Mouse (Mus musculus) hindbrain, embryonic 11.5 days (tissue): ENCODE results near the gene Sdr9c7. TPM values are rescaled to one million over a fixed set of nuclear protein-coding genes. Genes with fewer than 3 reads are reported as not detected.
"Not testable (repeated sequence)": the region's sequence is repeated elsewhere in the genome, so short reads cannot be mapped to it uniquely, and the experiment has no call there.

ENCODE experiments used
- ATAC-seq: fragments of 200-750 bp; cut with Nextera tagmentation; 2 replicates; pipeline ENCODE4 v1.8.0; 2017; ENCODE audit warnings: mild to moderate bottlenecking, moderate TSS enrichment, moderate library complexity; ENCODE audit not compliant: low FRiP score
- DNase-seq: peaks from one replicate; pipeline ENCODE4 v3.0.0-alpha.2; 2015; ENCODE audit warnings: low spot score
- H3K27ac ChIP-seq: fragments of 300-500 bp; sonication (generic); 2 replicates; pipeline ENCODE4 v1.5.1; 2014; ENCODE audit warnings: mild to moderate bottlenecking, low read depth, low read length
- H3K27me3 ChIP-seq: fragments of 300-500 bp; sonication (generic); 2 replicates; pipeline ENCODE4 v1.6.1; 2014; ENCODE audit warnings: mild to moderate bottlenecking, low read length, moderate library complexity, mixed read lengths; ENCODE audit not compliant: control insufficient read depth, insufficient read depth
- H3K36me3 ChIP-seq: fragments of 300-500 bp; sonication (generic); 2 replicates; pipeline ENCODE4 v1.6.1; 2014; ENCODE audit warnings: mild to moderate bottlenecking, low read length, moderate library complexity, mixed read lengths; ENCODE audit not compliant: control insufficient read depth, insufficient read depth
- H3K4me1 ChIP-seq: fragments of 300-500 bp; sonication (generic); replicated peaks from 2 replicates; pipeline ENCODE4 v1.6.1; 2014; ENCODE audit warnings: low read length, mixed read lengths; ENCODE audit not compliant: control insufficient read depth, insufficient read depth
- H3K4me2 ChIP-seq: fragments of 300-500 bp; sonication (generic); replicated peaks from 2 replicates; pipeline ENCODE4 v1.6.1; 2014; ENCODE audit warnings: mild to moderate bottlenecking, low read depth, low read length
- H3K4me3 ChIP-seq: fragments of 300-500 bp; sonication (generic); 2 replicates; pipeline ENCODE4 v1.5.1; 2014; ENCODE audit warnings: low read depth, low read length
- H3K9ac ChIP-seq: fragments of 300-500 bp; sonication (generic); 2 replicates; pipeline ENCODE4 v1.6.1; 2014; ENCODE audit warnings: low read depth, low read length
- H3K9me3 ChIP-seq: fragments of 300-500 bp; sonication (generic); 2 replicates; pipeline ENCODE4 v1.6.1; 2016; ENCODE audit warnings: low read length; ENCODE audit not compliant: control insufficient read depth
- WGBS: fragments of 180-500 bp; shearing (Covaris S2); extraction: QIAGEN DNeasy Blood & Tissue Kit; methylation state at CpG from one replicate; pipeline ENCODE4 v1.1.7; 2014; 5-methylcytosine and 5-hydroxymethylcytosine counted together
- polyA plus RNA-seq: library from polyadenylated mRNA; unstranded; fragments of >200 nt; fragmentation: Nextera tagmentation; extraction: Ambion mirVana; gene quantifications from 2 replicates; pipeline ENCODE4 v1.2.1, GENCODE M21; 2014

Gene Sdr9c7
- polyA plus RNA-seq, 1 experiment from 2014 or later: not detected

- H3K36me3 ChIP-seq: no peaks in the 10 kb centered on the region
- ATAC-seq: no peak
- H3K27me3 ChIP-seq: no peaks in the 10 kb centered on the region
- H3K9me3 ChIP-seq: no peaks in the 10 kb centered on the region
- H3K4me1 ChIP-seq: no peaks in the 10 kb centered on the region
- WGBS: 88% methylated on average over 4 of the region's 4 CpGs
- H3K9ac ChIP-seq: no peak overlapping the region
- H3K27ac ChIP-seq: no peak overlapping the region
- DNase-seq: no peak
- no peak overlapping the region for H3K4me3 ChIP-seq
- H3K4me2 ChIP-seq: no peak overlapping the region
These were observed 17.3 kb upstream of the Sdr9c7 start for GRCm38 (mm10) chr10:127881041-127881440.

- no peak for ATAC-seq
- no peak overlapping the region for H3K27ac ChIP-seq
- no peaks in the 10 kb centered on the region for H3K36me3 ChIP-seq
- no peak for DNase-seq
- 79% methylated on average over 1 of the region's 1 CpGs for WGBS
- no peaks in the 10 kb centered on the region for H3K9me3 ChIP-seq
- H3K27me3 ChIP-seq: no peaks in the 10 kb centered on the region
- no peak overlapping the region for H3K9ac ChIP-seq
- H3K4me3 ChIP-seq: no peak overlapping the region
- H3K4me1 ChIP-seq: no peaks in the 10 kb centered on the region
- H3K4me2 ChIP-seq: no peak overlapping the region
These were observed 11.8 kb upstream of the Sdr9c7 start for GRCm38 (mm10) chr10:127886551-127886950.

DNA sequence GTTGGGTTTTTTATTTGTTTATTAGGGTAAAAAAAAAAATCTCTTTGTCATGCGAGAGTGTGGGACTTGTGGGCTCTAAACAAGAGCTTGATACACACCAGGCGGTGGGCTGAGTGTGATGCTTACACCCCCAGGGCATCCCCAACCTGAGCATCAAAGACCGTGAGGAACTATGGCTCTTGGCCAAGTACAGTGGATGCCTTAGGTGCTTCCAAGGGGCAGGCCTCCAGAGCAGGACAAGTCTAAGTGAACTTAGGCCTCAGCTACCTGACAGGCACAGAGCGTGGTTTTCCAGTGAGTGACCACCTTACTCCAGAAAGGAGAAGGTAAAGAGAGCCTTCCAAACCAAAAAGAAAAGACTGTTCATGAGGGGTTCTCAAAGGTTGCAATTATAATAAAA is 11.3 kb upstream of the Sdr9c7 start:
- no peak for ATAC-seq
- 81% methylated on average over 4 of the region's 4 CpGs for WGBS
- Histone ChIP-seq H3K36me3 (no peaks in the 10 kb centered on the region), H3K27ac (no peak overlapping the region), H3K4me3 (no peak overlapping the region), H3K4me2 (no peak overlapping the region), H3K9me3 (no peaks in the 10 kb centered on the region), H3K4me1 (no peaks in the 10 kb centered on the region), H3K9ac (no peak overlapping the region), H3K27me3 (no peaks in the 10 kb centered on the region)
- no peak for DNase-seq

- no peak within 1 kb of the TSS for H3K4me2 ChIP-seq
- no peak within 1 kb of the TSS for H3K27ac ChIP-seq
- ATAC-seq (no peak), DNase-seq (no peak)
- H3K36me3 ChIP-seq: no peaks in the 10 kb centered on the region
- no peaks in the 10 kb centered on the region for H3K4me1 ChIP-seq
- no peaks in the 10 kb centered on the region for H3K27me3 ChIP-seq
- H3K4me3 ChIP-seq: no peak within 1 kb of the TSS
- H3K9ac ChIP-seq: no peak within 1 kb of the TSS
- no peaks in the 10 kb centered on the region for H3K9me3 ChIP-seq
These were observed 9.7 kb upstream of the Sdr9c7 start, which contains the start of gene Rdh7 for GRCm38 (mm10) chr10:127888605-127889004. TSS of gene Rdh7 (minus strand) at chr10:127888817.

- ATAC-seq (no peak), DNase-seq (no peak)
- no peak overlapping the region for H3K4me2 ChIP-seq
- no peak overlapping the region for H3K27ac ChIP-seq
- H3K4me1 ChIP-seq: no peaks in the 10 kb centered on the region
- H3K4me3 ChIP-seq: no peak overlapping the region
- H3K9ac ChIP-seq: no peak overlapping the region
- no peaks in the 10 kb centered on the region for H3K27me3 ChIP-seq
- no peaks in the 10 kb centered on the region for H3K36me3 ChIP-seq
- WGBS: 76% methylated on average over 1 of the region's 1 CpGs
- no peaks in the 10 kb centered on the region for H3K9me3 ChIP-seq
These were observed 6.8 kb upstream of the Sdr9c7 start for GRCm38 (mm10) chr10:127891481-127891880.

- DNase-seq: not testable (repeated sequence)
- 67% methylated on average over 5 of the region's 5 CpGs for WGBS
These were observed 4.9 kb upstream of the Sdr9c7 start for GRCm38 (mm10) chr10:127893163-127894022.

DNA sequence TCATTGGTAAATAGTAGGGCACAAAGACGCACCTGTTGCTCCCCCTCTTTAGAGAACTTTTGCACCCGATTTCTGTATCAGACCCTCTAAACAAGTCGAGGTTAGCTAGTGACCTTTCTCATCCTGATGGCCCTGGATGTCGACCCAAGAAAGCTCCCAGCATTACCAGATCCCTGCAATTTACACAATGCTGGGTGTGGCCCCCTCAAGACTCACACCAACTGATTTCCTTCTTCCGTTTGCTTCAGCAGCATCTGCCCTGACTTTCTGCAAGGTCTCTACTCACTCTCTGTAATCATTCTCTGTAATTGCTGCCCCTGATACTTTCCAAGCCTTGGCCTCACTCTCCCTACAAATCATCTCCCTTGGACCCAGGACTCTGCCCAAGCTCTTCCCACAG is 1.6 kb upstream of the Sdr9c7 start:
- H3K9ac ChIP-seq: no peak overlapping the region
- 69% methylated on average over 5 of the region's 5 CpGs for WGBS
- no peak for DNase-seq
- H3K4me1 ChIP-seq: no peaks in the 10 kb centered on the region
- H3K27ac ChIP-seq: no peak overlapping the region
- no peak for ATAC-seq
- no peaks in the 10 kb centered on the region for H3K36me3 ChIP-seq
- H3K4me2 ChIP-seq: no peak overlapping the region
- no peak overlapping the region for H3K4me3 ChIP-seq
- no peaks in the 10 kb centered on the region for H3K27me3 ChIP-seq
- no peaks in the 10 kb centered on the region for H3K9me3 ChIP-seq

More at GRCm38 (mm10) chr10:127893163-127894022, 4.9 kb upstream of the Sdr9c7 start:
- H3K4me3 ChIP-seq, H3K4me1 ChIP-seq, H3K36me3 ChIP-seq, H3K9ac ChIP-seq, H3K27me3 ChIP-seq, H3K4me2 ChIP-seq, H3K9me3 ChIP-seq, H3K27ac ChIP-seq, ATAC-seq: not testable (repeated sequence)

DNA sequence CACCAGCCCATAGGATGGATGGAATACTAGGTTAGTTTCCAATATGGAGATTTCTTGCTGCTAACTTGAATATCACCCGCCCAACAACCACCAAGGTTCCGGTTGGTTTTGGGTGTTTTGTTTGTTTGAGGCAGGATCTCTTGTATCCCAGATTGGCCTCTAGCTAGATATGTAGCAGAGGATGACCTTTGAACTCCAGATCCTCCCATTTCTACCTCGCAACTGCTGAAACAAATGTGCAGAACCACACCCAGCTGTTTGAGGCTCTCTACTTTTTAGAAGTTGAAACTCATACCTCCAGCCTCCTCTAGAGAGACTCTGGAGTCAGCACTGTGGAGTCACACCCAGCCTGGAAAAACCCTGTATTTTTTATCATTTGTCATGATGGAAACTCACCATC is 812 bp upstream of the Sdr9c7 start:
- no peaks in the 10 kb centered on the region for H3K27me3 ChIP-seq
- no peaks in the 10 kb centered on the region for H3K9me3 ChIP-seq
- no peak overlapping the region for H3K4me3 ChIP-seq
- H3K27ac ChIP-seq: no peak overlapping the region
- H3K36me3 ChIP-seq: no peaks in the 10 kb centered on the region
- WGBS: 92% methylated on average over 3 of the region's 3 CpGs
- no peak for ATAC-seq
- DNase-seq: no peak
- no peaks in the 10 kb centered on the region for H3K4me1 ChIP-seq
- H3K4me2 ChIP-seq: no peak overlapping the region
- no peak overlapping the region for H3K9ac ChIP-seq

GRCm38 (mm10) chr10:127899783-127900182 is 1.5 kb downstream of the Sdr9c7 start:
- WGBS: 68% methylated on average over 5 of the region's 5 CpGs

More at GRCm38 (mm10) chr10:127899783-127900182, 1.5 kb downstream of the Sdr9c7 start:
- H3K4me3 ChIP-seq: no peak overlapping the region
- H3K27ac ChIP-seq: no peak overlapping the region
- H3K36me3 ChIP-seq: no peaks in the 10 kb centered on the region
- ATAC-seq (no peak), DNase-seq (no peak)
- no peaks in the 10 kb centered on the region for H3K9me3 ChIP-seq
- H3K4me1 ChIP-seq: no peaks in the 10 kb centered on the region
- no peak overlapping the region for H3K4me2 ChIP-seq
- H3K27me3 ChIP-seq: no peaks in the 10 kb centered on the region
- H3K9ac ChIP-seq: no peak overlapping the region
